Mouse (Mus musculus) c-Kit-negative CD71-positive TER-119-positive erythroid progenitor cells, embryonic 14.5 days (primary cell): ENCODE measurements around the gene C2cd2l.
"Not testable (repeated sequence)": the region's sequence is repeated elsewhere in the genome, so short reads cannot be mapped to it uniquely, and the experiment has no call there.

ENCODE experiments used
- DNase-seq: peaks from one replicate; pipeline ENCODE4 v3.0.0-alpha.2; 2013; ENCODE audit warnings: low read depth, low spot score

C2cd2l gene

GRCm38 (mm10) chr9:44336093-44336406 is 16.0 kb upstream of the C2cd2l start:
- no peak for DNase-seq

- DNase-seq = no peak
Measured at GRCm38 (mm10) chr9:44335331-44336092, 15.4 kb upstream of the C2cd2l start.

- DNase-seq = peak; percentile 99
Measured at GRCm38 (mm10) chr9:44334396-44335330, 14.6 kb upstream of the C2cd2l start, which contains the start of gene H2afx. Gene H2afx (plus strand): TSS chr9:44334694.

GRCm38 (mm10) chr9:44332918-44333638 is 13.0 kb upstream of the C2cd2l start:
- DNase-seq = no peak

GRCm38 (mm10) chr9:44330736-44331135 is 10.7 kb upstream of the C2cd2l start:
- no peak for DNase-seq

GRCm38 (mm10) chr9:44327926-44328325 is 7.8 kb upstream of the C2cd2l start:
- no peak for DNase-seq

GRCm38 (mm10) chr9:44327064-44327711 is 7.1 kb upstream of the C2cd2l start:
- DNase-seq = no peak

- DNase-seq = no peak
Measured at GRCm38 (mm10) chr9:44326371-44327063, 6.4 kb upstream of the C2cd2l start.

GRCm38 (mm10) chr9:44325768-44326370 is 5.8 kb upstream of the C2cd2l start, which contains the start of gene Dpagt1:
Gene Dpagt1 (plus strand): TSS chr9:44326019.
- no peak for DNase-seq

- DNase-seq = not testable (repeated sequence)
Measured at GRCm38 (mm10) chr9:44325032-44325767, 5.1 kb upstream of the C2cd2l start.

- DNase-seq = no peak
Measured at GRCm38 (mm10) chr9:44324147-44324546, 4.1 kb upstream of the C2cd2l start.

- DNase-seq = not testable (repeated sequence)
Measured at GRCm38 (mm10) chr9:44323656-44324055, 3.6 kb upstream of the C2cd2l start.

GRCm38 (mm10) chr9:44320799-44321133 is 681 bp upstream of the C2cd2l start:
- DNase-seq = no peak

- DNase-seq = no peak
Measured at GRCm38 (mm10) chr9:44319105-44319886, 789 bp downstream of the C2cd2l start.

GRCm38 (mm10) chr9:44318826-44319095 is 1.3 kb downstream of the C2cd2l start:
- DNase-seq = no peak

GRCm38 (mm10) chr9:44318076-44318825 is 1.8 kb downstream of the C2cd2l start:
- no peak for DNase-seq

- DNase-seq = no peak
Measured at GRCm38 (mm10) chr9:44317452-44317851, 2.6 kb downstream of the C2cd2l start.

- no peak for DNase-seq
Measured at GRCm38 (mm10) chr9:44314910-44315309, 5.2 kb downstream of the C2cd2l start.

GRCm38 (mm10) chr9:44314257-44314547 is 5.9 kb downstream of the C2cd2l start:
- no peak for DNase-seq
